Mouse (Mus musculus) liver, embryonic 11.5 days (tissue): ENCODE measurements at regions not wholly inside any gene's neighbourhood (a gene's known extent, or its start where the extent isn't known, plus 50 kb on each side); places are given as distances from the start of the nearest gene placed in this dataset.

Experiments
- ATAC-seq: fragments of 200-750 bp; cut with Nextera tagmentation; replicated peaks from 2 replicates; pipeline ENCODE4 v1.8.0; 2017; ENCODE audit warnings: moderate number of reproducible peaks, mild to moderate bottlenecking, moderate TSS enrichment, moderate library complexity; ENCODE audit not compliant: low FRiP score
- DNase-seq: peaks from one replicate; pipeline ENCODE4 v3.0.0-alpha.2; 2017; ENCODE audit warnings: low spot score
- H3K27ac ChIP-seq: fragments of 300-500 bp; sonication (generic); 2 replicates; pipeline ENCODE4 v1.5.1; 2014; ENCODE audit warnings: mild to moderate bottlenecking, low read depth, low read length, control low read depth
- H3K27me3 ChIP-seq: fragments of 300-500 bp; sonication (generic); replicated peaks from 2 replicates; pipeline ENCODE4 v1.6.1; 2014; ENCODE audit warnings: low read length, mixed read lengths; ENCODE audit not compliant: control insufficient read depth, insufficient read depth
- H3K36me3 ChIP-seq: fragments of 300-500 bp; sonication (generic); 2 replicates; pipeline ENCODE4 v1.6.1; 2014; ENCODE audit warnings: mild to moderate bottlenecking, low read length, moderate library complexity, mixed read lengths; ENCODE audit not compliant: control insufficient read depth, insufficient read depth
- H3K4me1 ChIP-seq: fragments of 300-500 bp; sonication (generic); replicated peaks from 2 replicates; pipeline ENCODE4 v1.6.1; 2014; ENCODE audit warnings: low read length, mixed read lengths; ENCODE audit not compliant: control insufficient read depth, insufficient read depth
- H3K4me2 ChIP-seq: fragments of 300-500 bp; sonication (generic); 2 replicates; pipeline ENCODE4 v1.6.1; 2014; ENCODE audit warnings: mild to moderate bottlenecking, control low read depth, moderate library complexity
- H3K4me3 ChIP-seq: fragments of 300-500 bp; sonication (generic); 2 replicates; pipeline ENCODE4 v1.5.1; 2014; ENCODE audit warnings: low read depth, low read length, control low read depth
- H3K9ac ChIP-seq: fragments of 300-500 bp; sonication (generic); 2 replicates; pipeline ENCODE4 v1.6.1; 2014; ENCODE audit warnings: low read depth, low read length, control low read depth
- H3K9me3 ChIP-seq: fragments of 300-500 bp; sonication (generic); 2 replicates; pipeline ENCODE4 v1.6.1; 2016; ENCODE audit warnings: low read length, inconsistent platforms, mixed read lengths; ENCODE audit not compliant: control insufficient read depth
- WGBS: fragments of 180-500 bp; shearing (Covaris S2); extraction: QIAGEN DNeasy Blood & Tissue Kit; methylation state at CpG from one replicate; pipeline ENCODE4 v1.1.7; 2014; 5-methylcytosine and 5-hydroxymethylcytosine counted together

DNA sequence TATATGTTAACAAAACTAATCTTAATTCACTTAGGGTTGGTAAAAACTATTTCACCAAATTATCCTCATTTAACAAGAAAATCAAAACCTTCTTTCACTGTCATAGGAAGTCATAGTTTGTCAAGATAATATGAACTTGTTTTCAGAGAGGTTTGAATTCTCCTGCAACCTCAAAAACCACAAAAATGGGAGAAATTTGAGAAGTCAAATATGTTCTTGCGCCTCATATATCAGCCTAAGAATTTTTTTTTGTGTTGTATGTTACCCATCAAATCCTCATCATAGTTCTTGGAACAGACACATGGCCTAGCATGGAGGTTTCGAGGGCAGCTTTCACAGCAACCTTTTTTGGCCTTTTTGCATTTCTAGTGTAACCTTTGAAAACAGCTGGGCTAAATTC, 342.5 kb upstream of the Adamts9 start:
- Histone ChIP-seq H3K27me3 (no peaks in the 10 kb centered on the region), H3K36me3 (no peaks in the 10 kb centered on the region), H3K4me2 (no peak overlapping the region), H3K27ac (no peak overlapping the region), H3K9ac (no peak overlapping the region), H3K9me3 (no peaks in the 10 kb centered on the region), H3K4me1 (no peaks in the 10 kb centered on the region), H3K4me3 (no peak overlapping the region)
- WGBS, result 72% methylated on average over 2 of the region's 2 CpGs
- no peak for DNase-seq
- no peak for ATAC-seq

DNA sequence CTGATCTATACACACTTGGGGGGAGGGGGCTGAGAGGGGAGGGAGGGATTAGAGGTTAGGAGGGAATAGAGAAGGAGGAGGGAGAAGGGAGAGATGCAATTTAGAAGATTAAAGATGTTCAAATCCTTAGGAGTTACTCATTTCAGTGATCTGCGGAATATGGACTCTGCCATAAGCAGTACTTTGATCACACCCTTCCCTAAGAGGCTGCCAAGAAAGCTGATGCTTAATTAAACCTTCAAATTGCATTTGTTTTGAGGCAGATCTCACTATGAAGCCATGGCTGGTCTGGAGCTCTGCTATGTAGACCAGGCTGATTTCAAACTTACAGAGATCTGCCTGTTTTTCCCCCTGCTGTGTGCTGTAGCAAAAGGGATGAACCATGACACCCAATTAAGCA, 338.2 kb upstream of the Adamts9 start:
- no peak overlapping the region for H3K9ac ChIP-seq
- no peaks in the 10 kb centered on the region; the same call in 1 of the 2 replicates for H3K9me3 ChIP-seq
- no peaks in the 10 kb centered on the region for H3K36me3 ChIP-seq
- 73% methylated on average over 1 of the region's 1 CpGs for WGBS
- no peaks in the 10 kb centered on the region for H3K27me3 ChIP-seq
- no peaks in the 10 kb centered on the region for H3K4me1 ChIP-seq
- no peak overlapping the region for H3K4me3 ChIP-seq
- H3K4me2 ChIP-seq, result no peak overlapping the region
- H3K27ac ChIP-seq, result no peak overlapping the region
- no peak for ATAC-seq
- no peak for DNase-seq

DNA sequence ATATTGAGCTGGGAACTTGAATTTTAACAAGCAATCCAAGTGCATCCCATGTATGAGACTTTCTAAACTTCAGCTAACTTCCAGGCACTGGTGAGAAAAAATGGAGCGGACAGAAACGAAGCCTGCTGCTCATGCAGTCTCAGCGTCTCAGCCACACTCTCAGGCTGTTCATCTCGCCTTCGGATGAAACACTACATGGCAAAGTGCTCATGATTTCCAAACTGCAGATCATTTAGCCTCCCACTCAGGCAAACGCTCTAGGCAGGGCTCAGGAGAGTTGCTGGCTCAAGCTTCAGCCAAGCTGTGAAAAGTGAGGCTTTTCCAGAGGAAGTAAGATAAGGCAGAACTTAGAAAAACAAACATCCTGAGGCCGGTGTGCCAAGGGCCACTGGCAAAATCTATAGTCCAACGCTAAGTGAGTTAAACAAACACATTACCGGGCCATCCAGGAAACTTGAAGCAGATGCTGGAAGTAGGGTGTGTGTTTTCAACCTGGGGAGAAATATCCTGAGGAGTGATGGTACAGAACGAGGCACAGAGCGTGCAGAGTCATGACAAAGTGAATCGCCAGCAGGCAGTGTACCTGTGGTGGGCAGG, 330.7 kb upstream of the Adamts9 start:
- no peak overlapping the region for H3K4me3 ChIP-seq
- H3K27ac ChIP-seq, result no peak overlapping the region
- ATAC-seq (no peak), DNase-seq (no peak)
- H3K4me1 ChIP-seq, result 0 out of 2 replicates have a peak, but pooled peaks cover 6% of the 10 kb centered on the region
- H3K36me3 ChIP-seq, result no peaks in the 10 kb centered on the region
- no peaks in the 10 kb centered on the region; the same call in 1 of the 2 replicates for H3K9me3 ChIP-seq
- no peaks in the 10 kb centered on the region for H3K27me3 ChIP-seq
- H3K9ac ChIP-seq, result no peak overlapping the region
- H3K4me2 ChIP-seq, result no peak overlapping the region
- WGBS, result 38% methylated on average over 12 of the region's 12 CpGs

DNA sequence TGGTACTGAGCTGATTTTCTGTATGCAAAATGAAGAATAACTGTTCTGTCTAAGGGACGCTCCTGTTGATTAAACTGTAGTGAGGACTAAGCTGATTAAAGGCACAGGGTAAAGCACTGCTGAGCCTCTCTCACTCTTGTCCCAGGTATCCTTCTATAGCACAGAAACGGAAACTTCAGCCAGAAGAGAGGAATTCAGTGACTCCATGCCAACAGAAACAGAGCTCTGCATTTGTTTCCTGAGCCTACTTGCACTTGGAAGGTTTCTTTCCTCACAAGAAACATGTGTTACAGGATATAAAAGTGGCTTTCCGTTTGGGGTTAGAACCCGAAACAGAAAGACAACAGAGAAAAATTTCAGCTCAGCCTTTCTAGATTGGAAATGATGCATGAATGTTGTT, 328.9 kb upstream of the Adamts9 start:
- no peak for ATAC-seq
- no peaks in the 10 kb centered on the region for H3K27me3 ChIP-seq
- no peaks in the 10 kb centered on the region for H3K36me3 ChIP-seq
- 67% methylated on average over 4 of the region's 4 CpGs for WGBS
- no peak for DNase-seq
- H3K27ac ChIP-seq, result no peak overlapping the region
- no peak overlapping the region for H3K4me3 ChIP-seq
- H3K9ac ChIP-seq, result no peak overlapping the region
- H3K4me2 ChIP-seq, result no peak overlapping the region
- H3K4me1 ChIP-seq, result 0 out of 2 replicates have a peak, but pooled peaks cover 6% of the 10 kb centered on the region
- H3K9me3 ChIP-seq, result no peaks in the 10 kb centered on the region

DNA sequence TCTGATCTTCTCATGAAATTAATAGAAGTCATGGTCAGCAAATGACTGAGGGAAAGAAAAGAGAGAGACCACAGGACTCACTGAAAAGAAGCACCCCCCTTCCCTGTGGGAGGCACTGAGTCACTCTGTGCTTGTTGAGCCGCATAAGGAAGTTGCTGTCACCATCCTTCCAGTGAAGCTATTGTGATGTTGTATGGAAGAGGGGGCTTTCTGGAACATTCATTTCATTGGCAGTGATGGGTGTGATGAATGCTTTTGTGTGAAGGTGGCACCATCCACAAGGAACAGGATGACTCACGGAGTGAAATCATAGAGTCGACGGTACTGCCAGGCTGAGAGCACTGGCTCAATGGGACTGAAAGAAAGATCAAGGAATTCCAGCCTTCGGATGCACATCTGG, 323.5 kb upstream of the Adamts9 start:
- WGBS, result 85% methylated on average over 5 of the region's 5 CpGs
- H3K27me3 ChIP-seq, result no peaks in the 10 kb centered on the region
- no peak for ATAC-seq
- no peaks in the 10 kb centered on the region for H3K36me3 ChIP-seq
- H3K27ac ChIP-seq, result no peak overlapping the region
- no peaks in the 10 kb centered on the region for H3K9me3 ChIP-seq
- no peak overlapping the region for H3K4me3 ChIP-seq
- DNase-seq, result no peak
- H3K4me1 ChIP-seq, result no peaks in the 10 kb centered on the region
- no peak overlapping the region for H3K9ac ChIP-seq
- no peak overlapping the region for H3K4me2 ChIP-seq

DNA sequence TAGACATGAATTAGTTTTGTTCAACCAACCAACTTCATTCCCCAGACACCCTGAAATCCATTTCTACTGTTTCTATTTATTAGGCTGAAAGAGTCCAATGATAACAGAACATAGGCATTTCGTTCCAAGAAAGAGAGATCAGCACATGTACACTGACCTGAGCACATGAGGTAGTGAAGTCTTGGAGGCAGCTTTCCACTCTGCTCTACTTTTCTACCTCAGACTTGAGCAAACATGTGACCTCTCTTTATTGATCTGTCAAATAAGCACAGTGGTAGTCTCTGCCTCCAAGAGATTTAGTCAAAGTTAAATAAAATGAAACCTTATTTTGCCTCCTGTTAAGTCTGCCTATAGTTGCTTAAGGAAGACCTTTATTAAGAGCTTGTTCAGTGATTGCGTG, 321.9 kb upstream of the Adamts9 start:
- no peaks in the 10 kb centered on the region for H3K4me1 ChIP-seq
- ATAC-seq (no peak), DNase-seq (no peak)
- H3K4me2 ChIP-seq, result no peak overlapping the region
- H3K9ac ChIP-seq, result no peak overlapping the region
- no peaks in the 10 kb centered on the region for H3K36me3 ChIP-seq
- 78% methylated on average over 2 of the region's 2 CpGs for WGBS
- H3K9me3 ChIP-seq, result no peaks in the 10 kb centered on the region
- no peaks in the 10 kb centered on the region for H3K27me3 ChIP-seq
- no peak overlapping the region for H3K4me3 ChIP-seq
- no peak overlapping the region for H3K27ac ChIP-seq

DNA sequence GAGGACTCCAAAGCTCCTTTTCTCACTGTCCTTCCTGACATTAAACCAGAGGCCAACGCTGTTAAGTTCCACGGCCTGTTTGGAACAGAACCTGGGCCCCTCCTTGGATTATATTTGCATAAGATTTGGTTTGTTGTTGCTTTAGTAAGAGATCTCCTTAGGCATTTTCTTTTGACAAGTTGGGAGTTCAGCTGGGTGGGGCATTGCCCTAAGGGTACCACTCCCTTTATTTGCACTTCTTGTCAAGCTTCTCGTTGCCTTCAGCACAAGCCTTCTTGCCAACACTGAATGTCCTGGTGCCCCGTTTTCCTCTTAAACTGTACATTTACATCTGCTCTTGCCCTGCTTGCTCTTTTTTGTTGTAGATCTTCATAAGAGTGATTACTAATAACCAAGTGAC, 317.5 kb upstream of the Adamts9 start:
- Histone ChIP-seq H3K36me3 (no peaks in the 10 kb centered on the region), H3K4me2 (no peak overlapping the region), H3K4me1 (no peaks in the 10 kb centered on the region), H3K4me3 (no peak overlapping the region), H3K9ac (no peak overlapping the region), H3K27me3 (no peaks in the 10 kb centered on the region), H3K27ac (no peak overlapping the region), H3K9me3 (no peaks in the 10 kb centered on the region)
- ATAC-seq (no peak), DNase-seq (no peak)
- WGBS, result 85% methylated on average over 4 of the region's 4 CpGs

DNA sequence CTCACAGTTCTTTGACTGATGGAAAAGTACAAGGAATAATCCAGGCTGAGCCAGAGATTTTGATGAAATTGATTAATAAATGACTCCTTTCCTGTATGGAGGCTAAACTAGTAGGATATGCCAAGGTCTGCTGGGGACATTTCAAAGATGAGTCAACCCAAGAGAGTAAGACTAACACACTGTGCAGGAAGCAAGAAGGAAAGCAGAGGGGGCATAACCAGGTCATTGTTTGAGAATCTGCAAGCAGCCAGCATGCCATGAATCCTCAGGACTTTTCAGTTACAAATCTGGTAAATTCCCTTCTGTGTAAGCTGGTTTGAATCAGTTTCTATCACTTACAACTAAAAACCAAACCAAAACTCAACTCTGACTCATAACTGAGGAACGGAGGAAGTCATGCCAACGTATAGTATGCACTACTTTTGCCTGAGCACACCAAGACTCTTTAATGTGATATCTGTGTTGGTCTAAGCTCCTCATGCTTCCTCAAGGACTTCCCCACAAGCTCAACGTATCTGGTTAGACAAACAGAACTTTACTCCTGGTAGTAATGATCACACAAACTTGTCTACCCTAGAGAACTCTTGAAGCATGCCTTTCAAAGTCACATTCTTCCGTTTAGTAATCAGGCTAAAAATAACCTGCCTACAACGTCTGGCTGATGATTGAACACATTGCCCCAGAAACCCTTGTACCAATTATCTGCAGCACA, 314.0 kb upstream of the Adamts9 start:
- no peak overlapping the region for H3K4me3 ChIP-seq
- ATAC-seq, result no peak
- no peak overlapping the region for H3K9ac ChIP-seq
- H3K36me3 ChIP-seq, result no peaks in the 10 kb centered on the region
- no peaks in the 10 kb centered on the region for H3K4me1 ChIP-seq
- no peak overlapping the region for H3K4me2 ChIP-seq
- no peaks in the 10 kb centered on the region for H3K9me3 ChIP-seq
- H3K27me3 ChIP-seq, result no peaks in the 10 kb centered on the region
- no peak overlapping the region for H3K27ac ChIP-seq
- 60% methylated on average over 5 of the region's 5 CpGs for WGBS
- DNase-seq, result no peak

DNA sequence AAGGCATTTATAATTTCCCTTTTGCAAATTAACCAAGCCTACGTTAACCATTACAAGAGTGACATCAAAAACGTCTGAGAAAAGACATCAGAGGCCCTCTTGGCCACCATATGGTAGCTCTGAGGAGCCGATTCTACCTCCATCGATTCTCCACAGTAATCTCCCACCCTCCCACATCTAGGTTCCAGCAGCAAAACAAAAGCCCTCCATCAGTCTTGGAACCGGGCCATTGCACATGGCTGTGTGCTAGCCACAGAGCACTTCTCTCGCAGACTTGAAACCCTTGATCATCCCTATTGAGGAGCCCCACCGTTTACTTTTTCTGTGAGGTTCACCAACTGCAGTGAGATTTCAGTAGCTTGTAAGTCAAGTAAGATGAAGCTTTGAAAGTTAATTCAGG, 310.5 kb upstream of the Adamts9 start:
- Histone ChIP-seq H3K9ac (no peak overlapping the region), H3K4me2 (no peak overlapping the region), H3K9me3 (no peaks in the 10 kb centered on the region), H3K27me3 (no peaks in the 10 kb centered on the region), H3K27ac (no peak overlapping the region), H3K4me3 (no peak overlapping the region), H3K36me3 (no peaks in the 10 kb centered on the region), H3K4me1 (no peaks in the 10 kb centered on the region)
- no peak for ATAC-seq
- WGBS, result 77% methylated on average over 7 of the region's 7 CpGs
- no peak for DNase-seq
